Mouse (Mus musculus) heart, postnatal 36 days (tissue): ENCODE measurements around the gene Fbxw18. TPM values are rescaled to one million over a fixed set of nuclear protein-coding genes. Genes with fewer than 3 reads are reported as not detected.
A peak's percentile ranks its signal among the peaks of the same experiment; 100 is the strongest.
"Not testable (repeated sequence)": the region's sequence is repeated elsewhere in the genome, so short reads cannot be mapped to it uniquely, and the experiment has no call there.

ENCODE experiments used
- DNase-seq, 2 experiments: peaks; one replicate each; pipeline ENCODE4 v3.0.0; 2021 to 2022
- intact Hi-C: fragments of 180-260 bp; cut with DNase I; formaldehyde crosslinking; loops from one replicate; pipeline ENCODE4 v1.15.1; 2025
- total RNA-seq, 2 experiments: library from RNA; stranded (reverse); gene quantifications; 2 replicates each; pipeline ENCODE4 v1.2.3; 2021

Gene Fbxw18
- total RNA-seq = not detected

GRCm38 (mm10) chr9:109702600-109702999, at the start of gene Fbxw18:
Fbxw18 (minus strand) TSS chr9:109702700.
- DNase-seq, intact Hi-C loops: not testable (repeated sequence)

- intact Hi-C loops, DNase-seq: not testable (repeated sequence)
Measured at GRCm38 (mm10) chr9:109745989-109746388, 43.5 kb upstream of the Fbxw18 start, which contains the start of gene Fbxw26. Fbxw26 (minus strand) TSS chr9:109746089.

GRCm38 (mm10) chr9:109685299-109685698, 17.2 kb downstream of the Fbxw18 start:
- intact Hi-C loops = loop anchor here (1.0 kb wide), 1 partner anchor 177 kb away; no protein-coding TSS in a partner anchor
- DNase-seq = peak; percentile 14 to 53

- intact Hi-C loops, DNase-seq: not testable (repeated sequence)
Measured at GRCm38 (mm10) chr9:109664552-109664951, 37.9 kb downstream of the Fbxw18 start, which contains the start of gene Fbxw25. Fbxw25 (minus strand) TSS chr9:109664652.

Other genes starting within 250 kb of the Fbxw18 start
- gene Fbxw19, start 206.8 kb downstream of the Fbxw18 start, total RNA-seq = not detected
- gene Fbxw15, start 134.4 kb downstream of the Fbxw18 start, total RNA-seq = not detected
- gene Fbxw24, start 76.6 kb downstream of the Fbxw18 start, total RNA-seq = not detected
- not detected for gene Fbxw25, start 38.0 kb downstream of the Fbxw18 start, total RNA-seq
- gene Fbxw26, start 43.4 kb upstream of the Fbxw18 start, total RNA-seq = not detected
- not detected for gene Fbxw27, start 88.0 kb upstream of the Fbxw18 start, total RNA-seq
- gene Spink8, start 109.6 kb upstream of the Fbxw18 start, total RNA-seq = not detected
- 10 to 100 TPM; 17.9 to 18.5 TPM for gene Nme6, start 130.0 kb upstream of the Fbxw18 start, total RNA-seq
- gene Camp, start 146.9 kb upstream of the Fbxw18 start, total RNA-seq = not detected
- gene Cdc25a, start 172.9 kb upstream of the Fbxw18 start, total RNA-seq = 1 to 10 TPM; 4.4 to 6.3 TPM
- gene Map4, start 228.8 kb upstream of the Fbxw18 start, total RNA-seq = 100 to 1,000 TPM; 316 to 318 TPM